Mouse (Mus musculus) neural tube, embryonic 10.5 days (tissue): ENCODE measurements around the gene Hist1h2ad.
A peak's percentile ranks its signal among the peaks of the same experiment; 100 is the strongest.

Experiments used
- DNase-seq: peaks from one replicate; pipeline ENCODE4 v3.0.0-alpha.2; 2017; ENCODE audit warnings: low spot score; ENCODE audit errors: extremely low spot score

Hist1h2ad gene

GRCm38 (mm10) chr13:23620056-23620732, 46.0 kb downstream of the Hist1h2ad start:
- no peak for DNase-seq

GRCm38 (mm10) chr13:23620733-23621531, 46.8 kb downstream of the Hist1h2ad start, which contains the start of gene Hist1h2be:
Gene Hist1h2be, minus strand, starts transcription at chr13:23621124.
- DNase-seq: peak; percentile 73

- peak; percentile 75 for DNase-seq
Observed at GRCm38 (mm10) chr13:23621532-23622174, 47.5 kb downstream of the Hist1h2ad start.

- DNase-seq: peak; percentile 92
Observed at GRCm38 (mm10) chr13:23622175-23622671, 48.0 kb downstream of the Hist1h2ad start, which contains the start of gene Hist1h1e. Gene Hist1h1e, minus strand, starts transcription at chr13:23622558.

GRCm38 (mm10) chr13:23622861-23623450, 48.8 kb downstream of the Hist1h2ad start:
- no peak for DNase-seq
